Mouse (Mus musculus) spleen, adult 2 months (tissue): ENCODE measurements around the gene Tnrc6b. TPM values are rescaled to one million over a fixed set of nuclear protein-coding genes. Genes with fewer than 3 reads are reported as not detected.

Experiments
- DNase-seq, 2 experiments: peaks; one replicate each; pipeline versions ENCODE4 v3.0.0 to v3.0.0-alpha.2; 2012 to 2021; ENCODE audit warnings: low spot score in 2 of 2, low read depth in 1 of 2
- H3K27ac ChIP-seq: fragments of 200-500 bp; 2 replicates; pipeline ENCODE4 v1.5.1; 2012; ENCODE audit warnings: low read length, inconsistent platforms; ENCODE audit not compliant: insufficient read depth
- H3K27me3 ChIP-seq: fragments of 200-500 bp; 2 replicates; pipeline ENCODE4 v1.6.1; 2012; ENCODE audit warnings: mild to moderate bottlenecking, moderate library complexity, low read length, inconsistent platforms; ENCODE audit not compliant: control insufficient read depth, insufficient read depth
- H3K36me3 ChIP-seq: fragments of 200-500 bp; 2 replicates; pipeline ENCODE4 v1.6.1; 2012; ENCODE audit warnings: mild to moderate bottlenecking, low read length, inconsistent platforms; ENCODE audit not compliant: control insufficient read depth, insufficient read depth
- H3K4me1 ChIP-seq: fragments of 200-500 bp; 2 replicates; pipeline ENCODE4 v1.6.1; 2011; ENCODE audit warnings: inconsistent platforms; ENCODE audit not compliant: control insufficient read depth, insufficient read depth, insufficient read length
- H3K4me3 ChIP-seq: fragments of 200-500 bp; 2 replicates; pipeline ENCODE4 v1.5.1; 2011; ENCODE audit warnings: mild to moderate bottlenecking, inconsistent platforms; ENCODE audit not compliant: insufficient read depth, insufficient read length; ENCODE audit errors: extremely low read depth
- CTCF ChIP-seq: fragments of 200-500 bp; IDR thresholded peaks from 2 replicates; pipeline ENCODE4 v1.5.1; 2011; ENCODE audit warnings: mild to moderate bottlenecking, inconsistent platforms; ENCODE audit not compliant: insufficient read depth, insufficient read length, insufficient replicate concordance; ENCODE audit errors: extremely low read depth
- POLR2A ChIP-seq: fragments of 200-500 bp; IDR thresholded peaks from 2 replicates; pipeline ENCODE4 v1.6.1; 2011; ENCODE audit warnings: low read depth, low read length, inconsistent platforms
- WGBS: fragments of 180-500 bp; shearing (Covaris S2); methylation state at CpG from one replicate; pipeline ENCODE4 v1.1.7; 2018; 5-methylcytosine and 5-hydroxymethylcytosine counted together
- polyA plus RNA-seq: library from polyadenylated mRNA; depleted of rRNA; stranded (reverse); fragments of >200 nt; gene quantifications from 2 replicates; pipeline ENCODE4 v1.2.3, GENCODE M21; 2012

Tnrc6b gene
- polyA plus RNA-seq, 1 experiment: 22.3 TPM

GRCm38 (mm10) chr15:80836246-80836645 is 125.1 kb downstream of the Tnrc6b start:
- no peaks in the 10 kb centered on the region for H3K27me3 ChIP-seq
- no peaks in the 10 kb centered on the region for H3K36me3 ChIP-seq
- 88% methylated on average over 3 of the region's 3 CpGs for WGBS
- H3K4me3 ChIP-seq: no peak overlapping the region
- peaks cover 10% of the 10 kb centered on the region for H3K4me1 ChIP-seq
- TF ChIP-seq CTCF (no peak), POLR2A (no peak)
- H3K27ac ChIP-seq: no peak overlapping the region
- DNase-seq: no peak

- TF ChIP-seq POLR2A: no peak
- TF ChIP-seq CTCF: no peak
- Histone ChIP-seq H3K27ac (no peak overlapping the region), H3K4me3 (no peak overlapping the region), H3K27me3 (no peaks in the 10 kb centered on the region), H3K4me1 (peaks cover 8% of the 10 kb centered on the region), H3K36me3 (no peaks in the 10 kb centered on the region)
- WGBS: 86% methylated on average over 4 of the region's 4 CpGs
- DNase-seq: no peak
Observed at GRCm38 (mm10) chr15:80838836-80839235, 127.7 kb downstream of the Tnrc6b start.

GRCm38 (mm10) chr15:80839653-80840420 is 128.7 kb downstream of the Tnrc6b start:
- DNase-seq: no peak
- no peak overlapping the region for H3K27ac ChIP-seq
- H3K36me3 ChIP-seq: no peaks in the 10 kb centered on the region
- no peaks in the 10 kb centered on the region for H3K27me3 ChIP-seq
- no peak overlapping the region for H3K4me3 ChIP-seq
- WGBS: 62% methylated on average over 9 of the region's 9 CpGs
- peaks cover 5% of the 10 kb centered on the region for H3K4me1 ChIP-seq
- no peak for TF ChIP-seq POLR2A
- no peak for TF ChIP-seq CTCF

- H3K4me1 ChIP-seq: no peaks in the 10 kb centered on the region
- no peak for DNase-seq
- WGBS: 43% methylated on average over 1 of the region's 1 CpGs
- TF ChIP-seq CTCF: no peak
- no peak for TF ChIP-seq POLR2A
- H3K27me3 ChIP-seq: no peaks in the 10 kb centered on the region
- no peak overlapping the region for H3K4me3 ChIP-seq
- H3K27ac ChIP-seq: no peak overlapping the region
- H3K36me3 ChIP-seq: peaks cover 2% of the 10 kb centered on the region; the same call in 1 of the 2 replicates
Observed at GRCm38 (mm10) chr15:80844262-80844661, 133.1 kb downstream of the Tnrc6b start.

- no peak for DNase-seq
- Histone ChIP-seq H3K27ac (no peak overlapping the region), H3K36me3 (peaks cover 2% of the 10 kb centered on the region; the same call in 1 of the 2 replicates), H3K4me1 (no peaks in the 10 kb centered on the region), H3K4me3 (no peak overlapping the region), H3K27me3 (no peaks in the 10 kb centered on the region)
- TF ChIP-seq POLR2A (no peak), CTCF (no peak)
- 87% methylated on average over 2 of the region's 2 CpGs for WGBS
Observed at GRCm38 (mm10) chr15:80844926-80845325, 133.8 kb downstream of the Tnrc6b start.

- WGBS: 91% methylated on average over 8 of the region's 8 CpGs
- H3K27ac ChIP-seq: no peak overlapping the region
- no peaks in the 10 kb centered on the region for H3K4me1 ChIP-seq
Observed at GRCm38 (mm10) chr15:80850004-80850403, 138.9 kb downstream of the Tnrc6b start.

GRCm38 (mm10) chr15:80850682-80851475 is 139.8 kb downstream of the Tnrc6b start:
- TF ChIP-seq POLR2A (no peak), CTCF (no peak)
- no peak overlapping the region for H3K27ac ChIP-seq
- peaks cover 2% of the 10 kb centered on the region; the same call in 1 of the 2 replicates for H3K36me3 ChIP-seq
- WGBS: 86% methylated on average over 7 of the region's 7 CpGs
- no peaks in the 10 kb centered on the region for H3K4me1 ChIP-seq
- H3K27me3 ChIP-seq: no peaks in the 10 kb centered on the region
- DNase-seq: no peak
- no peak overlapping the region for H3K4me3 ChIP-seq

More at GRCm38 (mm10) chr15:80850004-80850403, 138.9 kb downstream of the Tnrc6b start:
- no peak overlapping the region for H3K4me3 ChIP-seq
- TF ChIP-seq POLR2A: no peak
- no peak for TF ChIP-seq CTCF
- H3K27me3 ChIP-seq: no peaks in the 10 kb centered on the region
- DNase-seq: no peak
- peaks cover 2% of the 10 kb centered on the region; the same call in 1 of the 2 replicates for H3K36me3 ChIP-seq
